Mouse (Mus musculus): Measurements from ENCODE around the gene Shisa9. TPM values are rescaled to one million over a fixed set of nuclear protein-coding genes. Genes with fewer than 3 reads are reported as not detected.

Shisa9 gene
- total and polyA plus RNA-seq, 3 experiments, result not detected

DNA sequence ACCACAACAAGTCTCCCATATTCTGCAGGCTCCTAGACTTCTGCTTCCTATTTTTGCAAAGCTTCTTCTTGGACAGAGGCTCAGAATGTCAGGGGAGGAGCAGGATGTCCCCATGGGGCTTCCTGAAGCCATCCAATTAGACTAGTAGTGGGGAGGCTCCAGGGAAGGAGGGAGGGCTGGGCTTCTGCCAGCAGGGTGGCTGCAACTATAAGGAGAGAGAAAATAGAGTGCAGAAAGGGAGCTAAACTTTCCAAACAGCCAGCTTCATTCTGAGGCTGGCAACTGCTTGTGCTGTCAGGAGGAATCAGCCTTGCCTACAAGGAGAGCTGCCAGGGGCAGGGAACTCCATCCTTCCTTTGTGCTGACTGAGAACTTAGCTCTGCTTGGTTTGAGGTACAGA is 162.8 kb downstream of the Shisa9 start:
- TF ChIP-seq ZNF384 (IDR thresholded peaks at IDR 0.05; ENCODE audit: low read depth, low read length) (no peak), POLR2AphosphoS2 (IDR thresholded peaks at IDR 0.05; ENCODE audit: low read depth, low read length) (no peak), IRF4 (IDR thresholded peaks at IDR 0.05; ENCODE audit: low read depth, low read length) (no peak), JUND (conservative IDR thresholded peaks at IDR 0.05; ENCODE audit: low read depth, low read length) (no peak)
- H3K27me3 ChIP-seq (replicated peaks), result peaks cover 4% of the 10 kb centered on the region
- peaks cover 0 to 8% of the 10 kb centered on the region in 2 experiments; a peak in 3 of 4 replicates for H3K4me1 ChIP-seq (ENCODE audit: control insufficient read depth in 1 of 2, insufficient read depth in 2 of 2)
- H3K9ac ChIP-seq (ENCODE audit: insufficient read depth, low read depth), result no peak overlapping the region
- H3K36me3 ChIP-seq (replicated peaks in 1 of 2; ENCODE audit: control insufficient read depth in 1 of 2, insufficient read depth in 1 of 2, low read length in 1 of 2), result no peaks in the 10 kb centered on the region
- no peak overlapping the region for H3K27ac ChIP-seq (ENCODE audit: insufficient read depth, low read depth)
- H3K4me2 ChIP-seq (ENCODE audit: insufficient read depth, low read depth, poor library complexity, severe bottlenecking), result no peak overlapping the region
- no peak for DNase-seq (ENCODE audit: extremely low read depth)
- no peaks in the 10 kb centered on the region for H3K9me3 ChIP-seq (replicated peaks; ENCODE audit: low read length)
- no peak overlapping the region for H3K4me3 ChIP-seq (replicated peaks in 1 of 3; ENCODE audit: low read depth in 2 of 3, low read length in 2 of 3, poor library complexity in 1 of 3)
- H3K79me2 ChIP-seq (replicated peaks; ENCODE audit: control insufficient read depth, extremely low read depth, insufficient read depth, poor library complexity, severe bottlenecking), result no peaks in the 10 kb centered on the region
- dilution Hi-C loops (cut with MboI; ENCODE audit: extremely low pct_ligation_motif_present, extremely low pct_unique_long_range_greater_than_20kb, low sequenced_read_pairs) (no loop called here), in situ Hi-C loops (cut with MboI; ENCODE audit: low pct_ligation_motif_present, low pct_unique_long_range_greater_than_20kb, low sequenced_read_pairs) (no loop called here)

DNA sequence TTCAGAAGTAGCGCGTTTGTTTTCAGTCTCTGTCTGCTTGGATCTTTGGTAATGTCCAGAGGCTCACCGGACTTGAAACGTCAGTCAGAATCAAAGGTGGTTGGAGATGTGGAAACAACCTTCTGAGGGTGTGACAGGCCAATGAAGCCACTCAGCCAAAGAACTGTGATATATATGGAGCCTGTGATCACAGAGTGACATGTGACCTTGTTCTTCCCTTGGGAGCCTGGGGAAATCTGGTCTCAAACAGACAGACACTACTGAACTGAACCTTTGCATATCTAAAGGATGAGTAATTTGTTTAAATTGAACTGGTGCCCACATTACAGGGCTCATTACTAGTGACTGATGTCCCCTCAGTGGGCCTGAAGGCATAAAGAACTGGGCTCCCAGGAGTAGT is 168.1 kb downstream of the Shisa9 start:
- H3K79me2 ChIP-seq (replicated peaks; ENCODE audit: control insufficient read depth, extremely low read depth, insufficient read depth, poor library complexity, severe bottlenecking), result no peaks in the 10 kb centered on the region
- DNase-seq (ENCODE audit: extremely low read depth), result peak; percentile 53
- in situ Hi-C loops (cut with MboI; ENCODE audit: low pct_ligation_motif_present, low pct_unique_long_range_greater_than_20kb, low sequenced_read_pairs) (no loop called here), dilution Hi-C loops (cut with MboI; ENCODE audit: extremely low pct_ligation_motif_present, extremely low pct_unique_long_range_greater_than_20kb, low sequenced_read_pairs) (no loop called here)
- no peak overlapping the region for H3K27ac ChIP-seq (ENCODE audit: insufficient read depth, low read depth)
- TF ChIP-seq CHD1 (IDR thresholded peaks at IDR 0.05; ENCODE audit: low read depth, low read length), result no peak
- 0 out of 2 replicates have a peak, but pooled peaks have one; percentile 23 for TF ChIP-seq BHLHE40 (IDR thresholded peaks at IDR 0.05; ENCODE audit: low read depth, low read length)
- H3K4me3 ChIP-seq (replicated peaks in 1 of 3; ENCODE audit: low read depth in 2 of 3, low read length in 2 of 3, poor library complexity in 1 of 3), result no peak overlapping the region
- H3K27me3 ChIP-seq (replicated peaks), result no peaks in the 10 kb centered on the region
- no peak overlapping the region for H3K9ac ChIP-seq (ENCODE audit: insufficient read depth, low read depth)
- no peak overlapping the region for H3K4me2 ChIP-seq (ENCODE audit: insufficient read depth, low read depth, poor library complexity, severe bottlenecking)
- no peaks in the 10 kb centered on the region for H3K36me3 ChIP-seq (replicated peaks in 1 of 2; ENCODE audit: control insufficient read depth in 1 of 2, insufficient read depth in 1 of 2, low read length in 1 of 2)
- peaks cover 0 to 22% of the 10 kb centered on the region in 2 experiments; a peak in 3 of 4 replicates for H3K4me1 ChIP-seq (ENCODE audit: control insufficient read depth in 1 of 2, insufficient read depth in 2 of 2)
- H3K9me3 ChIP-seq (replicated peaks; ENCODE audit: low read length), result no peaks in the 10 kb centered on the region

DNA sequence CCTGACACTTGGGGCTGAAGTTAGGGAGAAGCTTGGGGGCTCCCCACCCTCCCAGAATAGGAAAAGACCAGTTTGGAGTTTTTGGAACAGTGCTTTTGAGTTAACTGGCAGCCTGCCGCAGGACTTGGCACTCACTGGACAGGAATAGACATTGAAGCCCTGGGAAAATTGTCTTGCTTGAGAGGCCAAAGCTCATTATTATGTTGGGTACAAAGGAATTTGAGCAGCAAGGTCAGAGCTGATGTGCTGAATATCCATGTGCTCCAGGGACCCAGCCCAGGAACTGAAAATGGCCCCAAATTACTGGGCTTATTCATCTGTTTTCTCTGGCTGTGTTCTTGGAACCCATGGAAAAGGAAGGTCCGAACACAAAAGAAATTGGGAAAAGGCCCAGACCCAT is 170.6 kb downstream of the Shisa9 start:
- Histone ChIP-seq H3K9ac (ENCODE audit: insufficient read depth, low read depth) (no peak overlapping the region), H3K79me2 (replicated peaks; ENCODE audit: control insufficient read depth, extremely low read depth, insufficient read depth, poor library complexity, severe bottlenecking) (no peaks in the 10 kb centered on the region), H3K4me2 (ENCODE audit: insufficient read depth, low read depth, poor library complexity, severe bottlenecking) (no peak overlapping the region), H3K4me1 (ENCODE audit: control insufficient read depth in 1 of 2, insufficient read depth in 2 of 2) (peaks cover 0 to 22% of the 10 kb centered on the region in 2 experiments; a peak in 3 of 4 replicates), H3K36me3 (replicated peaks in 1 of 2; ENCODE audit: control insufficient read depth in 1 of 2, insufficient read depth in 1 of 2, low read length in 1 of 2) (no peaks in the 10 kb centered on the region), H3K27ac (ENCODE audit: insufficient read depth, low read depth) (no peak overlapping the region), H3K4me3 (replicated peaks in 1 of 3; ENCODE audit: low read depth in 2 of 3, low read length in 2 of 3, poor library complexity in 1 of 3) (no peak overlapping the region), H3K9me3 (replicated peaks; ENCODE audit: low read length) (no peaks in the 10 kb centered on the region), H3K27me3 (replicated peaks) (peaks cover 5% of the 10 kb centered on the region)
- dilution Hi-C loops (cut with MboI; ENCODE audit: extremely low pct_ligation_motif_present, extremely low pct_unique_long_range_greater_than_20kb, low sequenced_read_pairs), result no loop called here
- TF ChIP-seq USF2 (conservative IDR thresholded peaks at IDR 0.05; ENCODE audit: low read depth, low read length), result no peak
- no peak for TF ChIP-seq NRF1 (IDR thresholded peaks at IDR 0.05; ENCODE audit: low read depth, low read length)
- TF ChIP-seq USF1 (IDR thresholded peaks at IDR 0.05; ENCODE audit: low read depth, low read length), result no peak
- no peak for TF ChIP-seq EP300 (IDR thresholded peaks at IDR 0.05; ENCODE audit: low read length)
- no peak for TF ChIP-seq JUND (conservative IDR thresholded peaks at IDR 0.05; ENCODE audit: low read depth, low read length)
- TF ChIP-seq KAT2A (IDR thresholded peaks at IDR 0.05; ENCODE audit: insufficient replicate concordance, low read length), result no peak
- TF ChIP-seq MYC (IDR thresholded peaks at IDR 0.05; ENCODE audit: low read depth, low read length), result no peak
- no peak for TF ChIP-seq HCFC1 (IDR thresholded peaks at IDR 0.05; ENCODE audit: low read depth, low read length)
- TF ChIP-seq BHLHE40 (IDR thresholded peaks at IDR 0.05; ENCODE audit: low read depth, low read length), result no peak
- no peak for TF ChIP-seq MEF2A (IDR thresholded peaks at IDR 0.05; ENCODE audit: borderline replicate concordance, low read depth, low read length)
- TF ChIP-seq MXI1 (IDR thresholded peaks at IDR 0.05; ENCODE audit: low read depth, low read length), result no peak
- TF ChIP-seq PAX5 (IDR thresholded peaks at IDR 0.05; ENCODE audit: low read length), result no peak
- TF ChIP-seq NELFE (IDR thresholded peaks at IDR 0.05; ENCODE audit: low read depth, low read length), result no peak
- TF ChIP-seq RAD21 (IDR thresholded peaks at IDR 0.05; ENCODE audit: low read depth, low read length), result no peak
- no peak for TF ChIP-seq SMC3 (IDR thresholded peaks at IDR 0.05; ENCODE audit: low read depth, low read length)
- no peak for TF ChIP-seq IRF4 (IDR thresholded peaks at IDR 0.05; ENCODE audit: low read depth, low read length)
- TF ChIP-seq MAZ (IDR thresholded peaks at IDR 0.05; ENCODE audit: low read depth, low read length), result no peak
- no peak for TF ChIP-seq CTCF (conservative IDR thresholded peaks at IDR 0.05 in 1 of 2, IDR thresholded peaks at IDR 0.05 in 1 of 2; ENCODE audit: low read depth in 2 of 2, low read length in 2 of 2)
- no peak for TF ChIP-seq RCOR1 (conservative IDR thresholded peaks at IDR 0.05; ENCODE audit: low read depth, low read length)
- in situ Hi-C loops (cut with MboI; ENCODE audit: low pct_ligation_motif_present, low pct_unique_long_range_greater_than_20kb, low sequenced_read_pairs), result no loop called here
- DNase-seq (ENCODE audit: extremely low read depth), result no peak
